Mouse (Mus musculus) hindbrain, embryonic 10.5 days (tissue): ENCODE data around the gene Zfp956. TPM values are rescaled to one million over a fixed set of nuclear protein-coding genes. Genes with fewer than 3 reads are reported as not detected.
"Not testable (repeated sequence)": the region's sequence is repeated elsewhere in the genome, so short reads cannot be mapped to it uniquely, and the experiment has no call there.

ENCODE experiments used
- DNase-seq: peaks from one replicate; pipeline ENCODE4 v3.0.0-alpha.2; 2017; ENCODE audit warnings: low spot score
- H3K27ac ChIP-seq: fragments of 300-500 bp; sonication (generic); 2 replicates; pipeline ENCODE4 v1.5.1; 2016; ENCODE audit warnings: mild to moderate bottlenecking, moderate library complexity
- H3K27me3 ChIP-seq: fragments of 300-500 bp; sonication (generic); 2 replicates; pipeline ENCODE4 v1.6.1; 2016; ENCODE audit warnings: mild to moderate bottlenecking; ENCODE audit not compliant: poor library complexity, insufficient read depth, severe bottlenecking
- H3K36me3 ChIP-seq: fragments of 300-500 bp; sonication (generic); 2 replicates; pipeline ENCODE4 v1.6.1; 2016; ENCODE audit warnings: mild to moderate bottlenecking, moderate library complexity
- H3K4me1 ChIP-seq: fragments of 300-500 bp; sonication (generic); replicated peaks from 2 replicates; pipeline ENCODE4 v1.6.1; 2016; ENCODE audit warnings: mild to moderate bottlenecking
- H3K4me3 ChIP-seq: fragments of 300-500 bp; sonication (generic); 2 replicates; pipeline ENCODE4 v1.5.1; 2016; ENCODE audit warnings: mild to moderate bottlenecking, moderate library complexity
- H3K9me3 ChIP-seq: fragments of 300-500 bp; sonication (generic); 2 replicates; pipeline ENCODE4 v1.6.1; 2016; ENCODE audit warnings: mild to moderate bottlenecking, moderate library complexity
- WGBS: fragments of 180-500 bp; shearing (Covaris S2); methylation state at CpG from one replicate; pipeline ENCODE4 v1.1.7; 2016; 5-methylcytosine and 5-hydroxymethylcytosine counted together
- polyA plus RNA-seq: library from polyadenylated mRNA; unstranded; fragments of >200 nt; fragmentation: Nextera tagmentation; extraction: Ambion mirVana; gene quantifications from 2 replicates; pipeline ENCODE4 v1.2.1, GENCODE M21; 2016

Zfp956 gene
- polyA plus RNA-seq, 1 experiment from 2014 or later: 7.5 TPM

DNA sequence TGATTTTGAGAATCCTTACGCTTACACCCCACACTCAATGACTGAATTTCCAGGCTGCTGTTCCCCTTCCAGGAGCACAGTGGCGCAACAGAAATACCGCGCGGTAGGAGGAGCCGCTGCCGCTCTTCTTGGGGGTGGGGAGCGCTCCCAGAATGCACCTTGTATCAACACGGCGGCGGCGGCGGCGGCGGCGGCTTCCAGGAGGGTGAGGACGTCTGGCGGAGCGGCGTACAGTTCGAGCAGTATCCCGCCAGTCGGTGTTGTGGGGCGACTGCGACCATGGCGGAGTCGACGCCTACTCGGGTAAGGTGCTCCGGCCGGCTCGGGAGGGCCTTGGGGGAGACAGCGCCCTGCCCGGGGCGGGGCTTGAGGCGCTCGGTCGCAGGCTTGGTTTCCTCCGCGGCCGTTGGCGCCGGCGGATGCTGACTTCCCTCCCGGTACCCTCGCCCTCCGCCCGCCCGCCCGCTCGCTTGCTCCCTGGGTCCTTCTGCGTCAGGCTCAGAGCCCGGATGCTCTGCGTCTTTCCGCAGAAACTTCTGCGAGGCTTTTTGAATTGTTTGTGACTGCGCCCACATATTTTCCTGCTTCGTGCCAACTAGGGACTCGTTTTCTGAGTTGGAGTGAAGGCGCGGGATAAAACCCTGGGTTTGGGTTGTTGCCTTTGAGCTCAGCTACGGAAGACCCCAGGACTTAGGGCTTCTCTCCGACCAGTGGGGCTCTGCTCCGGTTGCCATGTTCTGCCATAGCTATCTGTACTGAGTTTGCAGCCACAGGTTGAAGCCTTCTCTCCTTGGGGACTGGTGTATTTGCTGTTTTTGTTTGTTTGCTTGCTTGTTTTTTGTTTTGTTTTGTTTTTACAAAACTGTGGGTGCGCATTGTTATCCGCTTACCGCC lies 32.5 kb upstream of the Zfp956 start, which contains the start of gene Zfp212:
Zfp212 (plus strand) TSS at position 30 of the 894 bp plus-strand sequence.
- no peaks in the 10 kb centered on the region for H3K9me3 ChIP-seq
- peak within 1 kb of the TSS; percentile 97 for H3K27ac ChIP-seq
- under 1% methylated on average over 67 of the region's 67 CpGs for WGBS
- peaks cover 11% of the 10 kb centered on the region for H3K4me1 ChIP-seq
- peak within 1 kb of the TSS; percentile 85 for H3K4me3 ChIP-seq
- peak; percentile 91 for DNase-seq
- 0 out of 2 replicates have a peak, but pooled peaks cover 2% of the 10 kb centered on the region for H3K36me3 ChIP-seq
- H3K27me3 ChIP-seq: no peaks in the 10 kb centered on the region

DNA sequence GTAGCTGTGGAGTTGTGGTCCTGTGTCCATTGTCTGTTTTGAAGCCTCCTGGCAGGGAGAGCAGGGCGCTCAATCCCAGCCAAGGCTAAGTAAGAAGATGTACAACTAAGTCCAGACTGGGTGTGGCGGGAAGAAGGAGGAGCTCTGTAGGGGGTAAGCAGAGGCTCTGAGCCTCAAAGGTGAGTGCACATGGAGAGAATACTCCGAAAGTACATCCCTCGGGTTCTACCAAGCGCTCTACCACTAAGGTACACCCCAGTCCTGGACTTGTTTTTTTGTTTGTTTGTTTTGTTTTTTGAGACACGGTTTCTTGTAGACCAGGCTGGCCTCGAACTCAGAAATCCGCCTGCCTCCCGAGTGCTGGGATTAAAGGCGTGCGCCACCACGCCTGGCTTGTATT lies 10.7 kb upstream of the Zfp956 start:
- 50% methylated on average over 12 of the region's 12 CpGs for WGBS

DNA sequence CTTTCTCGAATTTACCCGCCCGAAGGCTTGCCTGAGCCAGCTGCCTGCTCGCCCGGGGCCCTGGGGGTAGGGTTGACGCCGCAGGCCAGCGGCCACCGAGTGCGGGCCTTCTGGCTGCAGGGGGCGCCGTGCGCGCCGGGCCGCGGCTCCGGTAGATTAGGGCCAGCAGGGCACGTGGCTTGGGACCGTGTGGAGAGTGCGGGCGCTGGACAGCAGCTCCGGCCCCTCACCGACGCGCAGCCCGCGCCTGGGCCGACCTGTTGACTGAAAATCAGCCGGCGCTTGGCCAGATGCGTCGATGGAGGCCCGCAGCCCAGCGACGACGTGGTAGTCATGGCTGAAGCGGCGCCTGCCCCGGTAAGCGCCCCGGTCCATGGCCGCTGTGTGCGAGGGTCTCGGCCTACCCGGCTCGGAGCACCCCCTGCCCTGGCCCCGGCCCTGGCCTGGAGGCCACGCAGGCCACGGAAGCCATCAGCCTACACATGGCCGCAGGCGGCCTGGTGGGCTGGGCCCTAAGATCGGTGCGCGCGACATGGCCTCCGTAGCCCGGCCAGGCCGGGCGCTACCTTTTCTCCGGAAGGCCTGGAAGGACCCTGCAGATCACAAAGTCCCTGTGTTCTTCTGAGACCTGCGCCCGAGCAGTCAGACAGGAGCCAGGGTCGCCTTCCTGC lies 10.0 kb upstream of the Zfp956 start:
- Histone ChIP-seq H3K27ac (peak overlapping the region; percentile 91), H3K4me3 (peak overlapping the region; percentile 58), H3K27me3 (no peaks in the 10 kb centered on the region; the same call in 1 of the 2 replicates), H3K9me3 (peaks cover 3% of the 10 kb centered on the region; the same call in 1 of the 2 replicates), H3K36me3 (peaks cover 20% of the 10 kb centered on the region), H3K4me1 (peaks cover 16% of the 10 kb centered on the region)
- DNase-seq: peak; percentile 84
- WGBS: 12% methylated on average over 64 of the region's 64 CpGs

More for the DNA sequence above, 10.7 kb upstream of the Zfp956 start:
- H3K27ac ChIP-seq: peak overlapping the region; percentile 91; the same call in 1 of the 2 replicates
- peaks cover 20% of the 10 kb centered on the region for H3K36me3 ChIP-seq
- peak overlapping the region; percentile 58 for H3K4me3 ChIP-seq
- no peaks in the 10 kb centered on the region; the same call in 1 of the 2 replicates for H3K27me3 ChIP-seq
- DNase-seq: peak; percentile 11
- H3K9me3 ChIP-seq: peaks cover 3% of the 10 kb centered on the region; the same call in 1 of the 2 replicates
- peaks cover 16% of the 10 kb centered on the region for H3K4me1 ChIP-seq

DNA sequence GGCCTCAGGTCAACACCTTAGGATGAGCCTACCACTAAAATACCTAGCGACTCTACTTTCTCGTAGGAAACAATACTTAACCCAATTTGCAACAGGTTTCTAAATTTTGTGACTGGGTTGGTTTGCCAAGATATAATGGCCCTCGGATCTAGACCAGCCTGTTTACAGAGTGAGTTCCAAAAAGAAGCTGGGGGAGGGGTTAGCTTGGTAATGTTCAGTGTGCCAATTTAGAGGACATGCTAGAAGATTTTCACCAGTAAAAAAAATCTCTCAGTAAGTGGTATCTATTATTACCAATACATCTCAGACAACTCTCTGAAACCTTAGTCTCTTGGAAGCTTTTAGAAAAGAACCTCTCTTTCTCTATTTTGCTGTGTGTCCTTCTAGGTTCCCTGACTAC lies 9.5 kb upstream of the Zfp956 start:
- peaks cover 3% of the 10 kb centered on the region; the same call in 1 of the 2 replicates for H3K9me3 ChIP-seq
- peak overlapping the region; percentile 58 for H3K4me3 ChIP-seq
- peaks cover 16% of the 10 kb centered on the region for H3K4me1 ChIP-seq
- peak overlapping the region; percentile 91 for H3K27ac ChIP-seq
- peaks cover 20% of the 10 kb centered on the region for H3K36me3 ChIP-seq
- 84% methylated on average over 3 of the region's 3 CpGs for WGBS
- no peak for DNase-seq
- H3K27me3 ChIP-seq: no peaks in the 10 kb centered on the region; the same call in 1 of the 2 replicates

DNA sequence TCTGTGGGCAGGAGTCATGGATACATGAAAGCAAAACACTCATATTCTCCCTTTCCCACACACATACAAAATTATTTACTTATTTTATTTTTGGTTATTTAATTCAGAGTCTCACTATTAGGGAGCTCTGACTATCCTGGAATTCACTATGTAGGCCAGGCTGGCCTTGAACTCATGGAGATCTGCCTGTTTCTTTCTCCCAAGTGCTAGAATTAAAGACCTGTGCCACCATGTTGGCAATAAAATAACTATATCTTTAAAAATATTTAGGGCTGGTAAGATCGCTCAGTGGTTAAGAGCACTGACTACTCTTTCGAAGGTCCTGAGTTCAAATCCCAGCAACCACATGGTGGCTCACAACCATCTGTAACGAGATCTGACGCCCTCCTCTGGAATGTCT lies 5.8 kb upstream of the Zfp956 start:
- DNase-seq: no peak
- Histone ChIP-seq H3K4me1 (peaks cover 15% of the 10 kb centered on the region), H3K36me3 (peaks cover 29% of the 10 kb centered on the region), H3K4me3 (no peak overlapping the region), H3K9me3 (peaks cover 3% of the 10 kb centered on the region; the same call in 1 of the 2 replicates), H3K27ac (no peak overlapping the region), H3K27me3 (peaks cover 8% of the 10 kb centered on the region; the same call in 1 of the 2 replicates)
- WGBS: 93% methylated on average over 4 of the region's 4 CpGs

DNA sequence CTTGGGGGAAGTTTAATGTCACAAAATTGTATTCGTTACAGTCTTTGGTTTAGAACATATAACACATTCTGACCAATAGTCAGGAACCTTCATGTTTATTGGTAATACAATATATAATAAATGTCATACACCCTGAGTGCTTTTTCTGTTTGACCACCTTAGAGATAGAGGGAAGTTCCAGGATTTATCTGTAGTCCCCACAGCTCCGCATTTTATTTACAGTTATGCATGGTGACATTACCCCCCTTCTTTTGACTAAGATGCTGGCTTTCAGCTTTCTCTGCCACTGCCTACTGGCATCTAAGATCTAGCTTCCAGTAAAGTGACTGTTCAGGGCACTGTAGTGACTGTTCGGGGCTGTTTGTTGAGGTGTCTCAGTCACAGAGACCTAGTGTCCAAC lies 1.2 kb downstream of the Zfp956 start:
- 88% methylated on average over 3 of the region's 3 CpGs for WGBS

DNA sequence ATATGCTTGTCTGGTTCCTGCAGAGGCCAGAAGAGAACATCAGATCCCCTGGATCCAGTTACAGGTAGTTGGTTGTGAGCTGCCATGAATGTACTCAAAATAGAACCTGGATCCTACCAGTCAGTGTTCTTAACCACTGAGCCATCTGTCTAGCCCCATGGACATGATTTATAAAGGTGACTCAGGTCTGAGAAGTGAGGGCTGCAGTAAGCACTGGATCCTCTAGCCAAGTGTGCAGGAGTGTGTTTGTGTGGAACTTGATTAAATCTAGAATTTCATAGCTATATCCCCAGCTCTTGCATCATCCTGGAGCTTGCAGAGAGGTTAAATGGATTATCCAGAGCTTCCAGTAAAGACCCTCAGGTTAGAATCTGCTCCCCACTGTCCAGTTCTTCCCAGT lies 4.6 kb downstream of the Zfp956 start:
- Histone ChIP-seq H3K36me3 (peaks cover 46% of the 10 kb centered on the region), H3K9me3 (no peaks in the 10 kb centered on the region)

More for the DNA sequence above, 1.2 kb downstream of the Zfp956 start:
- Histone ChIP-seq H3K36me3 (peaks cover 27% of the 10 kb centered on the region), H3K4me3 (peak overlapping the region; percentile 65; the same call in 1 of the 2 replicates), H3K9me3 (no peaks in the 10 kb centered on the region), H3K27ac (no peak overlapping the region), H3K27me3 (peaks cover 8% of the 10 kb centered on the region; the same call in 1 of the 2 replicates), H3K4me1 (peaks cover 15% of the 10 kb centered on the region)
- no peak for DNase-seq

DNA sequence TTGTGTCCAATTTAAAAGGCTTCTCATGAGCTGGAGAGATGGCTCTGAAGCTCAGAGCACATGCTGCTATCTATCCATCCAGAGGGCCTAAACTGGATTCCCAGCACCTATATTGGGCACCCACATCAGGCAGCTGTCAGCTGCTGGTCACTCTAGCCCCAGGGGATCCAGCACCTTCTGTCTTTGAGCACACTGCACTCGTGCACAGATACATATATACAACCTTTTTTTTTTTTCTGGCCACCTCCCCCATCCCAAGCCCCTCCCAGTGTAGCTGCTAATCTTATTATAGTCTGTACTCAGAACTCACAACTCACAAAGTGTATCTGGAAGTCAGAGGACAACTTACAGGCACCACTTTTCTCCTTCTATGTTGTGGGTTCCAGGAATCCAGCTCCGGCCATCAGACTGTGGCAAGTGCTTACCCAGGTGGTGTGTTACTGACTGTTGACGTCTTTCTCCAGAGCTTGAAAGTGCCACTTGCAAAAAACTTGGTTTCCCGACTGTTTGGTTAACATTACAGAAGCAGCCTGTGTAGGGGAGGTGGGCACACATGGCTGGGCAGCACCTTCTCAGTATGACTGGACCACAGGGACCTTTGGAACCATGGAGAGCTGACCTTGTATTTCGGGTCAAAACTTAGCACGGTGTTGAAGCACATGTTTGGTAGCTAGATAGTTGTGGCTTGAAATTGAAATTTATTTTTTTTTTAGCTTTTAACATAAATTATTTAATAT lies 7.7 kb downstream of the Zfp956 start:
- Histone ChIP-seq H3K9me3 (no peaks in the 10 kb centered on the region), H3K4me3 (no peak overlapping the region), H3K4me1 (no peaks in the 10 kb centered on the region), H3K27me3 (no peaks in the 10 kb centered on the region), H3K27ac (no peak overlapping the region), H3K36me3 (peaks cover 75% of the 10 kb centered on the region)
- WGBS: 90% methylated on average over 6 of the region's 6 CpGs
- no peak for DNase-seq

More for the DNA sequence above, 4.6 kb downstream of the Zfp956 start:
- no peak overlapping the region for H3K4me3 ChIP-seq
- no peak for DNase-seq
- peaks cover 11% of the 10 kb centered on the region for H3K4me1 ChIP-seq
- no peaks in the 10 kb centered on the region for H3K27me3 ChIP-seq
- H3K27ac ChIP-seq: no peak overlapping the region

DNA sequence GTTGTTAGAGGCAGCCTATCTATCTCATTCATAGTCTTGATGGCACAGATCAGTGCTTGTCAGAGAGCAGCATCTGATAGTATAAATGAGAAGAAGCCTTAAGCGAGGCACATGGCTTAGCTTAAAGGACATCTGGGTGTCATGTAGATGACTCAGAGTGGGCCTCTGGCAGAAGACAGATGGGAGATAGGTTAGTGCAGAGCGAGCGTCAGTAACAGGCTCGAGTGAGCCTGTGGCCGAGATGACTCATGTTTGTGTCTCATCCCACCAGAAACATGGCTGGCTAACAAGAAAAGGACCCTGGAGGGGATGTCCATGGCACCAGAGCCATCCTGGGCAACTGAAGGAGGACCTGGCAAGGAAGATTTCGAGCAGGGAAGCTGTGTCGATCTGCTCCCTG lies 9.9 kb downstream of the Zfp956 start:
- no peak for DNase-seq
- Histone ChIP-seq H3K9me3 (no peaks in the 10 kb centered on the region), H3K27ac (no peak overlapping the region), H3K36me3 (peaks cover 60% of the 10 kb centered on the region), H3K4me3 (no peak overlapping the region), H3K4me1 (no peaks in the 10 kb centered on the region), H3K27me3 (no peaks in the 10 kb centered on the region)
- WGBS: 89% methylated on average over 7 of the region's 7 CpGs

DNA sequence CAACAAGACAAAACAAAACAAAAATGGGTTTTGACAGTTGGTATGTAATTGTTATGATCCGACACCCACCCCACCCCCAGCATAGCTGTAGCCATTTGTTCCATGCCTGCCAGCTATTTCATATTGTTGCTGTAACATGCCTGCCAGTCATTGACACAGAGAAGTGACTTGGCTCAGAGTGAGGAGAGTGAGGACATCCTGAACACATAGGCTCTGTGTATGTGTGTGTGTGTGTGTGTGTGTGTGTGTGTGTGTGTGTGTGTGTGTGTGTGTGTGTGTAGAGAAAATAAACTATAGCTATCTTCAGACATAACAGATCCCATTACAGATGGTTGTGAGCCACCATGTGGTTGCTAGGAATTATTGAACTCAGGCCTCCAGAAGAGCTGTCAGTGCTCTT lies 15.0 kb downstream of the Zfp956 start:
- H3K9me3 ChIP-seq, H3K4me1 ChIP-seq, DNase-seq, H3K27ac ChIP-seq, H3K27me3 ChIP-seq, H3K4me3 ChIP-seq: not testable (repeated sequence)
- peaks cover 27% of the 10 kb centered on the region for H3K36me3 ChIP-seq
- 90% methylated on average over 1 of the region's 1 CpGs for WGBS

DNA sequence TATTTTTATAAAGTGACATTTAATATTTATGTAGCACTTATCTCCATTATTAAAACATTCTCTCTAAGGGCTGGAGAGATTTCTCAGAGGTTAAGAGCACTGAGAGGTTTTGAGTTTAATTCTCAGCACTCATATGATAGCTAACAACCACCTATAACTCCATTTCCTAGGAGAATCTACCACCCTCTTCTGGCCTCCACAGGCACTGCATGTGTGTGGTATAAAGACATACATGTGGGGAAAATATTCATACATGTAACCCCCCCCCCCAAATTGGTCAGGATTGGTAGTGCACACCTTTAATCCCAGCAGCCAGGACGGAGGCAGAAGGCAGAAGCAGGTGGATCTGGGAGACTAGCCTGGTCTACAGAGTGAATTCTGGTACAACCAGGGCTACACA lies 21.4 kb downstream of the Zfp956 start:
- H3K4me1 ChIP-seq: no peaks in the 10 kb centered on the region
- H3K9me3 ChIP-seq: no peaks in the 10 kb centered on the region
- DNase-seq: no peak
- H3K27me3 ChIP-seq: no peaks in the 10 kb centered on the region
- no peak overlapping the region for H3K4me3 ChIP-seq
- H3K27ac ChIP-seq: no peak overlapping the region
- 81% methylated on average over 1 of the region's 1 CpGs for WGBS
- no peaks in the 10 kb centered on the region for H3K36me3 ChIP-seq

DNA sequence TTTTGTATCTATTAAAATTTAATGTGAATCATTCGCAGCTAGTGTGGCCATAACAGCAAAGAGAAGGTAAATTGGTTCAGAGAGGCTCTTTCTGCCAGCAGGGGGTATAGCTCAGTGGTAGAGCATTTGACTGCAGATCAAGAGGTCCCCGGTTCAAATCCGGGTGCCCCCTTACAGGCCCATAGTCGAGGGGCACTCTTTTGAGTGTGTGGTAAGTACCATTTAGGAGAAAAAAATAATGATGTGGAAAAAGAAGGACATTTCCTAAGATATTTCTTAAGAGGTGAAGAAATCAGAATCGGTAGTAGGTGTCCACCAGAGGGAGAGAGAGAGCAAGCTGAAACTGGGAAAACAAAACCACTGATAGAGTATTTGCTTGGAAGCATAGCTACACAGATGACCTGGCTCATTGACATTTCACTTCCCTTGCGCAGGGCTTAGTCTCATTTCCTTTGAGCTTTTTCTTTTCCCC lies 25.7 kb downstream of the Zfp956 start:
- Histone ChIP-seq H3K4me3 (no peak overlapping the region), H3K4me1 (peaks cover 1% of the 10 kb centered on the region; the same call in 1 of the 2 replicates), H3K27me3 (no peaks in the 10 kb centered on the region), H3K9me3 (no peaks in the 10 kb centered on the region), H3K27ac (no peak overlapping the region), H3K36me3 (no peaks in the 10 kb centered on the region)
- WGBS: 23% methylated on average over 6 of the region's 6 CpGs
- DNase-seq: peak; percentile 68
